Mouse (Mus musculus) heart, postnatal 0 days (tissue): ENCODE measurements around the gene Insl3.

ENCODE experiments used
- CTCF ChIP-seq: IDR thresholded peaks from 2 replicates; pipeline ENCODE4 v1.5.1; 2016; ENCODE audit warnings: antibody characterized with exemption, control low read depth, low read depth
- EP300 ChIP-seq: IDR thresholded peaks from 2 replicates; pipeline ENCODE4 v1.6.1; 2016; ENCODE audit warnings: antibody characterized with exemption, low read depth

GRCm38 (mm10) chr8:71667256-71667655 lies 21.8 kb upstream of the Insl3 start:
- TF ChIP-seq CTCF, result no peak
- TF ChIP-seq EP300, result no peak
